Mouse (Mus musculus) spleen, adult 2 months (tissue): ENCODE results near the gene Tent4b. TPM values are rescaled to one million over a fixed set of nuclear protein-coding genes. Genes with fewer than 3 reads are reported as not detected.

Experiments used
- DNase-seq, 2 experiments: peaks; one replicate each; pipeline versions ENCODE4 v3.0.0 to v3.0.0-alpha.2; 2012 to 2021; ENCODE audit warnings: low spot score in 2 of 2, low read depth in 1 of 2
- H3K27ac ChIP-seq: fragments of 200-500 bp; 2 replicates; pipeline ENCODE4 v1.5.1; 2012; ENCODE audit warnings: low read length, inconsistent platforms; ENCODE audit not compliant: insufficient read depth
- H3K27me3 ChIP-seq: fragments of 200-500 bp; 2 replicates; pipeline ENCODE4 v1.6.1; 2012; ENCODE audit warnings: mild to moderate bottlenecking, moderate library complexity, low read length, inconsistent platforms; ENCODE audit not compliant: control insufficient read depth, insufficient read depth
- H3K36me3 ChIP-seq: fragments of 200-500 bp; 2 replicates; pipeline ENCODE4 v1.6.1; 2012; ENCODE audit warnings: mild to moderate bottlenecking, low read length, inconsistent platforms; ENCODE audit not compliant: control insufficient read depth, insufficient read depth
- H3K4me1 ChIP-seq: fragments of 200-500 bp; 2 replicates; pipeline ENCODE4 v1.6.1; 2011; ENCODE audit warnings: inconsistent platforms; ENCODE audit not compliant: control insufficient read depth, insufficient read depth, insufficient read length
- H3K4me3 ChIP-seq: fragments of 200-500 bp; 2 replicates; pipeline ENCODE4 v1.5.1; 2011; ENCODE audit warnings: mild to moderate bottlenecking, inconsistent platforms; ENCODE audit not compliant: insufficient read depth, insufficient read length; ENCODE audit errors: extremely low read depth
- CTCF ChIP-seq: fragments of 200-500 bp; IDR thresholded peaks from 2 replicates; pipeline ENCODE4 v1.5.1; 2011; ENCODE audit warnings: mild to moderate bottlenecking, inconsistent platforms; ENCODE audit not compliant: insufficient read depth, insufficient read length, insufficient replicate concordance; ENCODE audit errors: extremely low read depth
- POLR2A ChIP-seq: fragments of 200-500 bp; IDR thresholded peaks from 2 replicates; pipeline ENCODE4 v1.6.1; 2011; ENCODE audit warnings: low read depth, low read length, inconsistent platforms
- WGBS: fragments of 180-500 bp; shearing (Covaris S2); methylation state at CpG from one replicate; pipeline ENCODE4 v1.1.7; 2018; 5-methylcytosine and 5-hydroxymethylcytosine counted together
- polyA plus RNA-seq: library from polyadenylated mRNA; depleted of rRNA; stranded (reverse); fragments of >200 nt; gene quantifications from 2 replicates; pipeline ENCODE4 v1.2.3, GENCODE M21; 2012

Gene Tent4b
- polyA plus RNA-seq, 1 experiment, result 15.3 TPM

DNA sequence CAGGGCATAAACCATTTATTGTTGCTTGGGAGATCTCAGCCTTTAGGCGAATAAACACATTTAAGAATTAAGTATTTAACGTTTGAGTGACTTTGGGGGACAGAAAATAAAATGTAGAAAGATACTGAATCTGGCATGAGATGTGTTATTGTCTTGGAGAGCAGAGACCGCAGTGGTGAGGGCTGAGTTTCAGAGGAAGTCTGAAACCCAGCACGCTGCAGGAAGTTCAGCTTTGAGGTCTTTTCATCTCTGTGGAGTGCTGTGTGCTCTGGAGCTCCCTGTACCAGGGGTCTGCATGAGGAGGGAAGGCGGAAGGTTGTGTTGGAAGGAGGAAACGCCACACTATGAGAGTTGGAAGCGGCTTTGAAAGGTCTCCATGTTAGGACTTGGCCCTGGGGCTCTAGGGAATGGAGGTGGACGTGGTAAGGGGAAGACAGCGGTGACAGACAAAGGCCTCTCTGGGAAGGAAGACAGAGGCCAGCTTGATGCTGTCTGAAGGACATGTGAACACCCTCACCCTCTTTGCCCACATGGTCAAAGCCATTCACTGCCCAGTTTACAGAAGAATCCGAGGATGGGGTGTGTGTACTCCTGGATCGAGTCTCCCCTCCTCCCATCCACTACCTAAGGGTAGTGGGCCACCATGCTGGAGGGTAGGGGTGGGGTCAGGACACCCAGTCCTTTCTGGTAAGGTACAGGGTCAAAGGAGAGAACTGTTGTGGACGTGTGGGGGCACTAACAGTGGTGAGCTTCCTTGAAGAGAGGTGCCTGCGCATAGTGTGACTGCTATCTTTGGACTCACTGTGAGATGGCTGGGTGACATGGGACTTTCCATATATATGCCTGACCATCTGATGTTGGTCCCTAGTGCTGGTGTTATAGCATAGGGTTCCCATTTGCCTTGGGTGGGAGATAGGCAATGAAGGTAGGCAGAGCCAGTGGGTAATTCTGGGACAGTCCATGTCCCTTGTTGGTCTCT is 91.6 kb downstream of the Tent4b start:
- DNase-seq, result peak in 1 of 2 experiments; percentile 50
- Histone ChIP-seq H3K27me3 (no peaks in the 10 kb centered on the region), H3K4me1 (peaks cover 56% of the 10 kb centered on the region; the same call in 1 of the 2 replicates), H3K36me3 (peaks cover 3% of the 10 kb centered on the region; the same call in 1 of the 2 replicates), H3K27ac (peak overlapping the region; percentile 97), H3K4me3 (peak overlapping the region; percentile 37)
- 29% methylated on average over 13 of the region's 13 CpGs for WGBS
- TF ChIP-seq POLR2A, result no peak

DNA sequence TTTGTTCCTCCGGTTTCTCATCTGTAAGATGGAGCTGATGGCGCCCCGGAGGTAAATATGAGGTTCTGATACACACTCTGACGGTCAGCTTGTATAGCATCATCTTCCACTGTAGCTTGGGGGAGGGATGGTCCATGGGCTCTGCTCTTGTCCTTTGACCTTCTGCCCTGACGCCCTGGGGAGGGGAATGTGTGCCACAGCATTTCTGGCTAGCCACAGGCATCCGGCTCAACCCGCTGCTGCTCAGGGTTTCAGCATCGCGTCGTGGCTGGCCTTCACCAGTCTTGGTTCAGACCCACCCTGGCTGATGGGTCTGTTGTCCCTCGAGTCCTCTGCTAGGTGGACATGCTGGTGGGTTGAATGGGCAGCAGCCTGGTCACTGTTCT is 92.3 kb downstream of the Tent4b start:
- no peaks in the 10 kb centered on the region for H3K27me3 ChIP-seq
- H3K27ac ChIP-seq, result peak overlapping the region; percentile 88
- DNase-seq, result no peak
- H3K4me3 ChIP-seq, result peak overlapping the region; percentile 10; the same call in 1 of the 2 replicates
- H3K4me1 ChIP-seq, result peaks cover 56% of the 10 kb centered on the region; the same call in 1 of the 2 replicates
- no peak for TF ChIP-seq POLR2A
- TF ChIP-seq CTCF, result no peak
- WGBS, result 72% methylated on average over 11 of the region's 11 CpGs
- peaks cover 8% of the 10 kb centered on the region for H3K36me3 ChIP-seq

DNA sequence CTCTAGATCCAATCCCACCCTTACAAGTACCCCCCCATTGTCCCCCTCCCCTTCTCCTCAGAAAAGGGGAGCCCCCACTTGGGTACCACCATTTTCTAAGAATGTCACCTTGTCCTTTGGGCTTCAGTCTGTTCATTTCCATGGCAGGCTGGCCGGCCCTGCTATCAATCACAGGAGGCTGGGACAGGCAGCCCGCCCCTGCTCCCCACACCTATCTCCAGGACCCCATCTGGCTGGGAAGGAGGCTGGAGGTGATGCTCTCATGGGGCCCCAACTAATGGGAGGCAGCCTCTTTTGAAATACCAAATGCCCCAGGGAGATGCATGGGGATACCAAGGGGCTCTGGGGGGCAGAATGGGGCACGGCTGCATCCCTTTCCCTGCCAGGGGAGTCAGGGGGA is 93.9 kb downstream of the Tent4b start:
- TF ChIP-seq CTCF (no peak), POLR2A (no peak)
- Histone ChIP-seq H3K4me1 (peaks cover 54% of the 10 kb centered on the region; the same call in 1 of the 2 replicates), H3K27me3 (no peaks in the 10 kb centered on the region), H3K36me3 (peaks cover 15% of the 10 kb centered on the region), H3K4me3 (no peak overlapping the region), H3K27ac (peak overlapping the region; percentile 80)
- DNase-seq, result no peak
- WGBS, result 68% methylated on average over 3 of the region's 3 CpGs

DNA sequence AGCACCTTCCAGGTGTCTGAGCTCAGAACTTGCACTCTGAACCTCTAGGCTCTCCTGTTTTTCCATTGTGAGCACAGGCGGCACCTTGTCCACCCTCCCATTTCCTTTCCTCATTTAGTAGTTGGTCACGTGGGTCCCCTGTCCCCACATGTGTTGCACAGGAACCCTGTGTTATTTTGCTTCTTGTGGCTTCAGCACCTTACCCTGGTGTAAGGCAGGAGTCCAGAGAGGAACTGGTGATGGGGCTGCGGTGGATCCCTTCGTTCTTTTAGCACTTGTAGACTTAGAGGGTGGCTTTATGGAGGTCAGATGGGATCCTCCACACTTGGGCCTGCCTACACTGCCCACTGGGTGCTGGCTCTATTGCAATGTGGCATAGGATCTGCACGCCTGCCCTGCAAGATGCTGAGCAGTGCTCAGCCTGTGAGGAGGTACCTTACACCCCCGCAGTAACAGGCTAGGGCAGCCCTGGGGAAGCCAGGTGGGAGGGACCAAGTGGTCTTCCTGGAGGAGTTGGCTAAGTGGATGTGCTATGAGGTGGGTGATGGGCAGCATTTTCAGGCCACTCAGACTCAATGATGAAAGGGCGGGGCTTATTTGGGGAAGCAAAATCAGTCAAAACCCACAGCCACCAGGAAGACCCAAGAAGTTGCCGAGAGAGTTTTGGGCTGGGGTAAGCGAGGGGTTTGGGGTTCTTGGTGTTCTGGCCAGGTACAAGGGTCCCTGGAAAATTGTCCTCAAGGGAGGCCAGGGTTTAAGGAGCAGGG is 94.8 kb downstream of the Tent4b start:
- peak in 1 of 2 experiments; percentile 77 for DNase-seq
- peaks cover 53% of the 10 kb centered on the region; the same call in 1 of the 2 replicates for H3K4me1 ChIP-seq

DNA sequence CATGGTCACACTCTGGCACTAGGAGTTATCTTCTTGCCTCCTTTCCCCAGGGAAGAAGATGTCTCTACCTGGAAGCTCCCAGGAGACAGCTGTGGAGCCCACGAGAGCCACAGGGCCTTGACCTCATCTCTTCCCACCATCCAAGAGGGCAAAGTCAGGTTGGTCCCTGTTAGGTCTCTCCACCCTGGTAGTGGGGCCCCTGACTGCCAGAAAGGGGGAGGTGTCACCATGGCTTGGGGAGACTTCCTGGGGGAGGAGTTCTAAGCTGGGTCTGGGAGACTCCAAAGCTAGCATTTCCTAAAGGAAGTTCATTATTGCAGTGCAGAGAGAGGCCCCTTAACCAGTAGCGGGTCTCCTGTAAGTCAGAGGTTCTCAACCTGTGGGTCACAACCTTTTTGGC is 96.0 kb downstream of the Tent4b start:
- no peak for TF ChIP-seq CTCF
- 81% methylated on average over 2 of the region's 2 CpGs for WGBS
- Histone ChIP-seq H3K27ac (peak overlapping the region; percentile 80; the same call in 1 of the 2 replicates), H3K36me3 (peaks cover 26% of the 10 kb centered on the region), H3K4me3 (peak overlapping the region; percentile 61; the same call in 1 of the 2 replicates), H3K27me3 (no peaks in the 10 kb centered on the region), H3K4me1 (peaks cover 56% of the 10 kb centered on the region; the same call in 1 of the 2 replicates)
- no peak for DNase-seq

More for the DNA sequence above, 94.8 kb downstream of the Tent4b start:
- peak overlapping the region; percentile 80 for H3K27ac ChIP-seq
- peaks cover 20% of the 10 kb centered on the region for H3K36me3 ChIP-seq
- H3K4me3 ChIP-seq, result peak overlapping the region; percentile 61
- peak; percentile 31 for TF ChIP-seq POLR2A
- no peak for TF ChIP-seq CTCF
- 13% methylated on average over 9 of the region's 9 CpGs for WGBS
- no peaks in the 10 kb centered on the region for H3K27me3 ChIP-seq

DNA sequence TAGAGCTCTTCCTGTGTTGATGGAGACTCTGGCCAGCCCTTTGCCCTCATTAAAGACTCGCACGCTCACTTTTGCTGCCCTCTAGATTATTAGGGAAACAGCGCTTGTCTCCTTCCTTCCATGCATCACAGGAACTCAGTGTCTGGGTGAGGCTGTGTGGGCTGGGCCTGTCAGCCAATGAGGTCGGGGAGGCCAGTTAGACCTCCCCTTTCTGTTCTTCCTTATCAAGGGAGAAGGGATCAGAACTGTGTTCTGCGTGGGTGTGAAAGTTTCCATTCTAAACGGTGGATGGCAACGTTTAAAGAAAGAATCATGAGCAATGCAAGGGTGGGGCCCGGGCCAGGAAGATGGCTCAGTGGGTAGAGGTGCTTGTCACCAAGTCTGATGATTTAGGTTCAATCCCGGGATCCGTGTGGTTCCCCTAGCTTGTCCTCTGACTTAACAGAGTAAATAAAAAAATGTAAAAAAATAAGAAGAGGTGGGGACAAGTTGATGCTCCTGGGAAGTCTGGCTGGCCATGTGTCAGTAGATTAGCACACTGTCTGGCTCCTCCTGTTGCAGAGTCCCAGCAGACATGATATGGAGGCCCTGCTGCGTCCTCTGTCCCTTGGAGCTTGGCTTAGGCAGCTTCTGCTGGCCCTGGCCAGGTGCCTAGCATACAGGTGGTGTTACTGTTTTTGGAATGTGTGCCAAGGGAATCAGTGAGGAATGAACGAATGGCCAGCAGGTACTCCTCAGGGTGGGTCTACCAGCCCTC is 99.1 kb downstream of the Tent4b start:
- no peak for DNase-seq
- TF ChIP-seq POLR2A, result no peak
- no peak for TF ChIP-seq CTCF
- WGBS, result 37% methylated on average over 12 of the region's 12 CpGs
- Histone ChIP-seq H3K27ac (peak overlapping the region; percentile 43), H3K27me3 (no peaks in the 10 kb centered on the region), H3K4me1 (peaks cover 49% of the 10 kb centered on the region; the same call in 1 of the 2 replicates), H3K36me3 (peaks cover 34% of the 10 kb centered on the region), H3K4me3 (no peak overlapping the region)
